Mouse (Mus musculus) forebrain, embryonic 16.5 days (tissue): ENCODE data around the gene Lrrc8c. TPM values are rescaled to one million over a fixed set of nuclear protein-coding genes. Genes with fewer than 3 reads are reported as not detected.

Experiments
- ATAC-seq: fragments of 200-750 bp; cut with Nextera tagmentation; 2 replicates; pipeline ENCODE4 v1.8.0; 2017; ENCODE audit warnings: mild to moderate bottlenecking, moderate library complexity
- H3K27ac ChIP-seq: fragments of 300-500 bp; sonication (generic); 2 replicates; pipeline ENCODE4 v1.5.1; 2014; ENCODE audit warnings: low read length, control low read depth
- H3K27me3 ChIP-seq: fragments of 300-500 bp; sonication (generic); replicated peaks from 2 replicates; pipeline ENCODE4 v1.6.1; 2014; ENCODE audit warnings: low read length; ENCODE audit not compliant: control insufficient read depth, insufficient read depth
- H3K36me3 ChIP-seq: fragments of 300-500 bp; sonication (generic); 2 replicates; pipeline ENCODE4 v1.6.1; 2014; ENCODE audit not compliant: control insufficient read depth, insufficient read depth
- H3K4me1 ChIP-seq: fragments of 300-500 bp; sonication (generic); replicated peaks from 2 replicates; pipeline ENCODE4 v1.6.1; 2014; ENCODE audit warnings: low read length; ENCODE audit not compliant: control insufficient read depth, insufficient read depth
- H3K4me2 ChIP-seq: fragments of 300-500 bp; sonication (generic); 2 replicates; pipeline ENCODE4 v1.6.1; 2014; ENCODE audit warnings: mild to moderate bottlenecking, low read length, control low read depth
- H3K4me3 ChIP-seq: fragments of 300-500 bp; sonication (generic); replicated peaks from 2 replicates; pipeline ENCODE4 v1.5.1; 2014; ENCODE audit warnings: mild to moderate bottlenecking, low read length, control low read depth
- H3K9ac ChIP-seq: fragments of 300-500 bp; sonication (generic); replicated peaks from 2 replicates; pipeline ENCODE4 v1.6.1; 2014; ENCODE audit warnings: low read depth, low read length, control low read depth
- H3K9me3 ChIP-seq: fragments of 300-500 bp; sonication (generic); 2 replicates; pipeline ENCODE4 v1.6.1; 2016; ENCODE audit warnings: low read length; ENCODE audit not compliant: control insufficient read depth
- WGBS: fragments of 180-500 bp; shearing (Covaris S2); extraction: QIAGEN DNeasy Blood & Tissue Kit; methylation state at CpG from one replicate; pipeline ENCODE4 v1.1.7; 2014; 5-methylcytosine and 5-hydroxymethylcytosine counted together
- polyA plus RNA-seq: library from polyadenylated mRNA; unstranded; fragments of >200 nt; fragmentation: Nextera tagmentation; extraction: Ambion mirVana; gene quantifications from 2 replicates; pipeline ENCODE4 v1.2.1, GENCODE M21; 2015

The Lrrc8c gene
- polyA plus RNA-seq, 1 experiment from 2014 or later, result 12.5 TPM

GRCm38 (mm10) chr5:105519976-105520300 lies 750 bp downstream of the Lrrc8c start:
- 0% methylated on average over 5 of the region's 5 CpGs for WGBS
- Histone ChIP-seq H3K27ac (no peak overlapping the region), H3K36me3 (no peaks in the 10 kb centered on the region), H3K4me2 (peak overlapping the region; percentile 83), H3K9me3 (no peaks in the 10 kb centered on the region), H3K9ac (peak overlapping the region; percentile 89), H3K4me1 (peaks cover 13% of the 10 kb centered on the region; the same call in 1 of the 2 replicates), H3K27me3 (no peaks in the 10 kb centered on the region), H3K4me3 (peak overlapping the region; percentile 76)
- no peak for ATAC-seq

- ATAC-seq, result no peak
- Histone ChIP-seq H3K27me3 (no peaks in the 10 kb centered on the region), H3K4me1 (peaks cover 13% of the 10 kb centered on the region; the same call in 1 of the 2 replicates), H3K4me3 (peak overlapping the region; percentile 76), H3K27ac (no peak overlapping the region), H3K9me3 (no peaks in the 10 kb centered on the region), H3K36me3 (no peaks in the 10 kb centered on the region), H3K9ac (no peak overlapping the region; the same call in 1 of the 2 replicates), H3K4me2 (peak overlapping the region; percentile 83)
- 38% methylated on average over 9 of the region's 9 CpGs for WGBS
Observed at GRCm38 (mm10) chr5:105520442-105520965, 1.3 kb downstream of the Lrrc8c start.

GRCm38 (mm10) chr5:105523452-105523851 lies 4.3 kb downstream of the Lrrc8c start:
- WGBS, result 84% methylated on average over 3 of the region's 3 CpGs
- Histone ChIP-seq H3K4me2 (no peak overlapping the region), H3K9ac (no peak overlapping the region), H3K27me3 (no peaks in the 10 kb centered on the region), H3K4me3 (no peak overlapping the region), H3K27ac (no peak overlapping the region), H3K9me3 (no peaks in the 10 kb centered on the region), H3K36me3 (no peaks in the 10 kb centered on the region), H3K4me1 (peaks cover 12% of the 10 kb centered on the region; the same call in 1 of the 2 replicates)
- no peak for ATAC-seq

GRCm38 (mm10) chr5:105525004-105525403 lies 5.8 kb downstream of the Lrrc8c start:
- H3K9ac ChIP-seq, result no peak overlapping the region
- H3K4me3 ChIP-seq, result no peak overlapping the region
- WGBS, result 94% methylated on average over 12 of the region's 12 CpGs
- ATAC-seq, result no peak
- H3K27me3 ChIP-seq, result no peaks in the 10 kb centered on the region
- H3K27ac ChIP-seq, result no peak overlapping the region
- no peaks in the 10 kb centered on the region for H3K9me3 ChIP-seq
- H3K36me3 ChIP-seq, result no peaks in the 10 kb centered on the region
- H3K4me1 ChIP-seq, result peaks cover 9% of the 10 kb centered on the region; the same call in 1 of the 2 replicates
- no peak overlapping the region for H3K4me2 ChIP-seq

- Histone ChIP-seq H3K36me3 (no peaks in the 10 kb centered on the region), H3K27me3 (no peaks in the 10 kb centered on the region), H3K9me3 (no peaks in the 10 kb centered on the region), H3K27ac (no peak overlapping the region), H3K9ac (no peak overlapping the region), H3K4me2 (no peak overlapping the region), H3K4me3 (no peak overlapping the region), H3K4me1 (0 out of 2 replicates have a peak, but pooled peaks cover under 1% of the 10 kb centered on the region)
- no peak for ATAC-seq
- WGBS, result 87% methylated on average over 4 of the region's 4 CpGs
Observed at GRCm38 (mm10) chr5:105526107-105526645, 7.0 kb downstream of the Lrrc8c start.

GRCm38 (mm10) chr5:105526766-105527165 lies 7.6 kb downstream of the Lrrc8c start:
- no peaks in the 10 kb centered on the region for H3K36me3 ChIP-seq
- no peak overlapping the region for H3K9ac ChIP-seq
- no peak overlapping the region for H3K27ac ChIP-seq
- no peak overlapping the region for H3K4me2 ChIP-seq
- no peak overlapping the region for H3K4me3 ChIP-seq
- H3K27me3 ChIP-seq, result no peaks in the 10 kb centered on the region
- 92% methylated on average over 9 of the region's 9 CpGs for WGBS
- no peak for ATAC-seq
- no peaks in the 10 kb centered on the region for H3K4me1 ChIP-seq
- H3K9me3 ChIP-seq, result no peaks in the 10 kb centered on the region

GRCm38 (mm10) chr5:105527477-105528331 lies 8.5 kb downstream of the Lrrc8c start:
- no peaks in the 10 kb centered on the region for H3K36me3 ChIP-seq
- 94% methylated on average over 23 of the region's 23 CpGs for WGBS
- no peaks in the 10 kb centered on the region for H3K27me3 ChIP-seq
- no peak overlapping the region for H3K27ac ChIP-seq
- no peak overlapping the region for H3K4me2 ChIP-seq
- no peaks in the 10 kb centered on the region for H3K9me3 ChIP-seq
- no peak overlapping the region for H3K4me3 ChIP-seq
- H3K4me1 ChIP-seq, result no peaks in the 10 kb centered on the region
- ATAC-seq, result no peak
- H3K9ac ChIP-seq, result no peak overlapping the region

- Histone ChIP-seq H3K4me2 (no peak overlapping the region), H3K4me1 (no peaks in the 10 kb centered on the region), H3K9me3 (no peaks in the 10 kb centered on the region), H3K9ac (no peak overlapping the region), H3K27ac (no peak overlapping the region), H3K36me3 (no peaks in the 10 kb centered on the region), H3K4me3 (no peak overlapping the region), H3K27me3 (no peaks in the 10 kb centered on the region)
- ATAC-seq, result no peak
- WGBS, result 70% methylated on average over 6 of the region's 6 CpGs
Observed at GRCm38 (mm10) chr5:105530576-105530975, 11.4 kb downstream of the Lrrc8c start.

GRCm38 (mm10) chr5:105535186-105535585 lies 16.0 kb downstream of the Lrrc8c start:
- no peak overlapping the region for H3K27ac ChIP-seq
- H3K36me3 ChIP-seq, result no peaks in the 10 kb centered on the region
- no peak for ATAC-seq
- H3K9ac ChIP-seq, result no peak overlapping the region
- H3K4me2 ChIP-seq, result no peak overlapping the region
- no peaks in the 10 kb centered on the region for H3K27me3 ChIP-seq
- no peak overlapping the region for H3K4me3 ChIP-seq
- WGBS, result 90% methylated on average over 3 of the region's 3 CpGs
- H3K9me3 ChIP-seq, result no peaks in the 10 kb centered on the region
- no peaks in the 10 kb centered on the region for H3K4me1 ChIP-seq
